In the genomic region with DNA sequence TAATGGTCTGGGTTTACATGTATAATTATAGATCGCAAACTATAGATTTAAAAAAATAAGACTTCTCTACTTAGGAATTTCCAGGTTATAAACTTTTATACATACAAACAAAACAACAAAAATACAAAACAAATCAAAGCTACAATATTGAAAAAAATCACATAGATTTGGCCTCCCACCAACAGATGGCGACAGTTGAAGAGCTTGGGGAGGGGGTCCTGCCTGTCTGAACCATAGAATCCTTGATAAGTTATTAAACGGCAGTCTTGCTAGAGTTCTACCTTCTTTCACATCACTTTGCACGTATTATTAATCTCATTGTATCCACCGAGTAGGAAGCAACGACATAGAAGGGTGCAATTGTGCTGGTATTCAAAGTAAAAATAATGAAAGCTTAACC, we compare ENCODE assay signal across 16 mouse cellular contexts.
"Had no signal": no experiment of that assay in that cellular context is flagged by ENCODE, and none has a peak within 500 bp of the region (broad histone marks: within the 10 kb centered on the region; RNA-seq: fewer than 3 reads in every experiment).

No protein-coding gene starts in this region.

- H3K36me3 ChIP-seq: kidney, embryonic 15.5 days; limb, embryonic 13.5 days; liver, embryonic 15.5 days; midbrain, embryonic 10.5 days; neural tube, embryonic 12.5 days had no signal

- H3K4me1 ChIP-seq: kidney, embryonic 15.5 days; limb, embryonic 13.5 days; liver, embryonic 15.5 days; midbrain, embryonic 10.5 days; neural tube, embryonic 12.5 days had no signal

- DNase-seq: kidney, adult 2 months; kidney, postnatal 14 days; layer of hippocampus, postnatal 36 days; left cerebral cortex, postnatal 4 days; lung, embryonic 14.5 days; lung, postnatal 10 days; lung, postnatal 4 days; midbrain, embryonic 14.5 days; right cerebral cortex, postnatal 14 days had no signal

- H3K27ac ChIP-seq: kidney, embryonic 15.5 days; limb, embryonic 13.5 days; liver, embryonic 15.5 days; midbrain, embryonic 10.5 days; neural tube, embryonic 12.5 days had no signal

- H3K9ac ChIP-seq: kidney, embryonic 15.5 days; limb, embryonic 13.5 days; liver, embryonic 15.5 days; lung, embryonic 14.5 days; neural tube, embryonic 12.5 days had no signal

- ATAC-seq: intestine, embryonic 16.5 days had no signal

- H3K9me3 ChIP-seq: kidney, embryonic 15.5 days; limb, embryonic 13.5 days; liver, embryonic 15.5 days; midbrain, embryonic 10.5 days; neural tube, embryonic 12.5 days had no signal

- H3K4me2 ChIP-seq: kidney, embryonic 15.5 days; limb, embryonic 13.5 days; liver, embryonic 15.5 days; lung, embryonic 14.5 days; neural tube, embryonic 12.5 days had no signal

- H3K27me3 ChIP-seq: kidney, embryonic 15.5 days; limb, embryonic 13.5 days; liver, embryonic 15.5 days; neural tube, embryonic 12.5 days had no signal

- H3K4me3 ChIP-seq: kidney, embryonic 15.5 days; limb, embryonic 13.5 days; liver, embryonic 15.5 days; midbrain, embryonic 10.5 days; myocyte; neural tube, embryonic 12.5 days had no signal
